Mouse (Mus musculus): ENCODE measurements around the gene Dapk1. TPM values are rescaled to one million over a fixed set of nuclear protein-coding genes. Genes with fewer than 3 reads are reported as not detected.

Gene Dapk1
- polyA plus RNA-seq, 1 experiment: 12.0 TPM

DNA sequence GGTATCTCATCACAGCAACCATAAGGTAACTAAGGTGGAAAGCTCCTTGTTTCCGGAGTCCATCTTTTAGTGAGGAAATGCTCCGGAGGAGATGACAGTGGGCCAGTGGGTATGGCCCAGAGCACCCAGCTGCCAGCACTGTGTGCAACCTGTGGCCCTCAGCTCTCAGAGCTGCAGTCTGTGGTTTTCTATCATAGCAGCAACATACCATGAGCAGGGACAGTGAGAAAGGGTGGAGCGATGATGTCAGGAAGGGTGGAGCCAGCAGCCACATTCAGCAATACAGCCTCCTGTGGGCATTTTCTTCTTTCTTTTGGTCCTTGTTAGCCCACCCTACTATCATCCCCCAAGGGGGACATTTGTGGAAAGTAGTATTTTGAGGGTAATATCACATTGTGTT is 90.2 kb downstream of the Dapk1 start:
- Histone ChIP-seq H3K4me3 (replicated peaks; ENCODE audit: control insufficient read depth, low read depth, low read length) (no peak overlapping the region), H3K27ac (ENCODE audit: control insufficient read depth, insufficient read depth, low read depth, low read length, poor library complexity) (no peak overlapping the region), H3K4me1 (ENCODE audit: control insufficient read depth, insufficient read depth, low read length) (no peaks in the 10 kb centered on the region)
- TF ChIP-seq POLR2A (IDR thresholded peaks at IDR 0.05; ENCODE audit: borderline replicate concordance, control insufficient read depth, low read depth, low read length) (no peak), CTCF (IDR thresholded peaks at IDR 0.05; ENCODE audit: control insufficient read depth, insufficient read depth, low read length) (no peak)
- WGBS: 86% methylated on average over 3 of the region's 3 CpGs

DNA sequence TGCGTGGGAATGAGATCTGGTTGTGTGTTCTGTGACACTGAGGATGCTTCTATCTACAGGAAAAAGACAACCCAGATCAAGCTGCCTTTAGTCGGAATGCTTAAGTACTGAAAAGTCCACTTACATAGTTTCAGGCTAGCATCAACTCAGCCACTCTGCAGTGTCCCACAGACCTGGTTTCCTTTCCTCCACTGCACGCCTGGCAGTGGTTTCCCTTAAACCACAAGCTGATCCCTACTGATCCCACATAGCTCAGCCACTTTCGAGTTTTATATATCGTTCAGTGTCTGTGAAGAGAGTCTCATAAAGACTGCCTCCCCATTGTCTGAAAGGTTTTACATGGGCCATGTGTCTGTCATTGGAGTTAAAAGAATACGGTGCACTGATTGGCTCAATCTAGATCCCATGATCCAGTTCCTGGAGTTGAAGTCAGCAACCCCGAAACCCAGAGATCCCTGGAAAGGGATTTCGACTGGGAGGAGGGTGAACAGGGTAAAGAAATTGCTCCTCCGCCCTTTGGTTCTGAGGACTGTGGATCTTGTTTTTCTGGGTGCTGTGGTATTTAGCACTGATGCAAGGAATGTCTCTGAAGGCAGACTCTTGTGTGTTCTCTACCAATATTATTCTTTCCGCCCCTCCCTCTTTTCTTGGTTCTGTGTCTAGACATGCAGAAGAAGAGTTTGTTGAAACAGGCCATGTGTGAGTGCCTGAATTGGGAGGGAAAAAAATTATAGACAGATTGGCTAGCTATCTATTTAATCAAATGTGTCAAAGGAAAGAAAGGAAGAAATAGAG is 93.6 kb downstream of the Dapk1 start:
- no peak overlapping the region for H3K4me3 ChIP-seq (replicated peaks; ENCODE audit: control insufficient read depth, low read depth, low read length)
- WGBS: 47% methylated on average over 10 of the region's 10 CpGs
- H3K27ac ChIP-seq (ENCODE audit: control insufficient read depth, insufficient read depth, low read depth, low read length, poor library complexity): no peak overlapping the region
- H3K4me1 ChIP-seq (ENCODE audit: control insufficient read depth, insufficient read depth, low read length): no peaks in the 10 kb centered on the region
- TF ChIP-seq CTCF (IDR thresholded peaks at IDR 0.05; ENCODE audit: control insufficient read depth, insufficient read depth, low read length): no peak
- no peak for TF ChIP-seq POLR2A (IDR thresholded peaks at IDR 0.05; ENCODE audit: borderline replicate concordance, control insufficient read depth, low read depth, low read length)

DNA sequence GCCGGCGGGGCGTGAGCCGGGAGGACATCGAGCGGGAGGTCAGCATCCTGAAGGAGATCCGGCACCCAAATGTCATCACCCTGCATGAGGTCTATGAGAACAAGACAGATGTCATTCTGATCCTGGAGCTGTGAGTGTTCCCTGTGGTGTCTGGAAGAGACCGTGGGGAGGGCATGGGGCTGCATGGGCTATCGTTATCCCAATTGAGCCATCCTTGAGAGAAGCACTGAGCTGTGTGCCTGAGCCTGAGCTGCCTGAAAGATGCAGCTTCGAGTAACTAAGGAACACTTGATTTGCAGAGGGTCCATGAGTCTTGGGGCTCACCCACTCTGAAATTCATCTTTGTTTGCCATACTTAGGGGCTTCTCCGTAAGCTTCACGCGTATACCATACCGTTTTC is 94.6 kb downstream of the Dapk1 start:
- Histone ChIP-seq H3K4me1 (ENCODE audit: control insufficient read depth, insufficient read depth, low read length) (no peaks in the 10 kb centered on the region), H3K4me3 (replicated peaks; ENCODE audit: control insufficient read depth, low read depth, low read length) (no peak overlapping the region), H3K27ac (ENCODE audit: control insufficient read depth, insufficient read depth, low read depth, low read length, poor library complexity) (no peak overlapping the region)
- WGBS: 89% methylated on average over 14 of the region's 14 CpGs
- TF ChIP-seq CTCF (IDR thresholded peaks at IDR 0.05; ENCODE audit: control insufficient read depth, insufficient read depth, low read length): no peak
- no peak for TF ChIP-seq POLR2A (IDR thresholded peaks at IDR 0.05; ENCODE audit: borderline replicate concordance, control insufficient read depth, low read depth, low read length)

DNA sequence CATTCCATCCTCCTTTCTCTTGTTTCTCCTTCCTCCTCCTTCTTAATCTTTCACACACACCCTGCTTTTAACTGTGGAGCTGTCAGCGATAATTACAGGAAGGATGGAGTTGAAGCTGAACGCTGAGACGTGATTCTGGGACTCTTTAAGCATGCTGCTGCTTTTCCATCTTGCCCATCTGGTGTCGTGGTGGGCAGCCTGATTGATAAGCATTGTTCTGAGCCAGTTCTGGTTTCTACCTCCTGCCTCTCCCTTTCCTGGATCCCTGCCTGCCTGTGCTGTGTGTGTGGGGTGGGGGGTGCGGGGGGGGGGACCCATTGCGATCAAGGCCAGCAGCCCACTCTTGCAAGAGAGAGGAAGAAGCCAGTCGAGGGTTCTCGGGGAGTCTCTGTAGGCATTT is 95.0 kb downstream of the Dapk1 start:
- Histone ChIP-seq H3K4me3 (replicated peaks; ENCODE audit: control insufficient read depth, low read depth, low read length) (no peak overlapping the region), H3K27ac (ENCODE audit: control insufficient read depth, insufficient read depth, low read depth, low read length, poor library complexity) (no peak overlapping the region), H3K4me1 (ENCODE audit: control insufficient read depth, insufficient read depth, low read length) (no peaks in the 10 kb centered on the region)
- WGBS: 68% methylated on average over 8 of the region's 8 CpGs
- TF ChIP-seq POLR2A (IDR thresholded peaks at IDR 0.05; ENCODE audit: borderline replicate concordance, control insufficient read depth, low read depth, low read length) (no peak), CTCF (IDR thresholded peaks at IDR 0.05; ENCODE audit: control insufficient read depth, insufficient read depth, low read length) (no peak)

DNA sequence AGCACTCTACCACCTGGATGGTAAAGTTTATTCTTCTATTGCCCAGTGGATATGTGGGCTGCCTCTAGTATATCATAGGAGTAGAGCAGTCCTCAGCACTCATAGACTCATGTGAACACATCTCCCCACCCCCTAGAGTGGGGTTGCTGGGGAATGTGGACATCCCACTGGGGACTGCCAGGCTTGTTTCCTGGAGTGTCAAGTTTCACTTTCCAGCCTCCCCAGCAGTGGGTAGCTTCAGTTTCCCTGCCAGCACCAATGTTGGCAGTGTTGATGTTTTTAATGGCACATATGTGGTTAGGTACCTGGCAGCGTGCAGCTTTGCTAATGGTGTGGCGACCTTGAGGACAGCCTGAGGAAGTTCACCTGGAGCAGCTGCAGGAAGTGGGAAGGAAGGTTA is 96.3 kb downstream of the Dapk1 start:
- H3K4me1 ChIP-seq (ENCODE audit: control insufficient read depth, insufficient read depth, low read length): no peaks in the 10 kb centered on the region
- WGBS: 66% methylated on average over 2 of the region's 2 CpGs
- no peak overlapping the region for H3K27ac ChIP-seq (ENCODE audit: control insufficient read depth, insufficient read depth, low read depth, low read length, poor library complexity)
- TF ChIP-seq CTCF (IDR thresholded peaks at IDR 0.05; ENCODE audit: control insufficient read depth, insufficient read depth, low read length): no peak
- no peak for TF ChIP-seq POLR2A (IDR thresholded peaks at IDR 0.05; ENCODE audit: borderline replicate concordance, control insufficient read depth, low read depth, low read length)
- H3K4me3 ChIP-seq (replicated peaks; ENCODE audit: control insufficient read depth, low read depth, low read length): no peak overlapping the region

DNA sequence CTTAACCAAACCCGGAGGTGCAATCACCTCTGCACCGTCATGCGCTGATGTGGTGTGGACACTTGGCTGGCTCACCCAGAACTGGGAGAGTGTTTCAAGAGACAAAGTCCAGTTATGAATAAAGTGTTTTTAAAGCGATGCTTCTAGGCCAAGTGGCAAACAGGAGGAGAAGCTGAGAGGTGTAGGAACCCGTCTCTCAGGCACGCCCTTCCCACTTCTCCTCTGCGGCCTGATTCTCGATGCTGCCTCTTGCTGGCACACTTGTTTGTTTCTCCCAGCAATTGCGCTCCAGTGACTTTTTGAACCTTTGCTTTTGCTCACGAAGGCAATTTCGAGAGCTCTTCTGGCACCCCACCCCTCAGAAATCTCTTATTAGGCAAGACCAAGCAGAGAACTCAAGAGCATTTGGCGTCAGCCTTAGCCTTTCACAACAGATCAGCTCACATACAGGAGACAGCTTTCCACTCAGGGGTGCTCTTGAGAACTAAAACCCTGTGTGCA is 100.0 kb downstream of the Dapk1 start:
- no peak for TF ChIP-seq CTCF (IDR thresholded peaks at IDR 0.05; ENCODE audit: control insufficient read depth, insufficient read depth, low read length)
- TF ChIP-seq POLR2A (IDR thresholded peaks at IDR 0.05; ENCODE audit: borderline replicate concordance, control insufficient read depth, low read depth, low read length): no peak
- WGBS: 90% methylated on average over 12 of the region's 12 CpGs
- no peak overlapping the region for H3K4me3 ChIP-seq (replicated peaks; ENCODE audit: control insufficient read depth, low read depth, low read length)
- H3K4me1 ChIP-seq (ENCODE audit: control insufficient read depth, insufficient read depth, low read length): no peaks in the 10 kb centered on the region
- H3K27ac ChIP-seq (ENCODE audit: control insufficient read depth, insufficient read depth, low read depth, low read length, poor library complexity): no peak overlapping the region

DNA sequence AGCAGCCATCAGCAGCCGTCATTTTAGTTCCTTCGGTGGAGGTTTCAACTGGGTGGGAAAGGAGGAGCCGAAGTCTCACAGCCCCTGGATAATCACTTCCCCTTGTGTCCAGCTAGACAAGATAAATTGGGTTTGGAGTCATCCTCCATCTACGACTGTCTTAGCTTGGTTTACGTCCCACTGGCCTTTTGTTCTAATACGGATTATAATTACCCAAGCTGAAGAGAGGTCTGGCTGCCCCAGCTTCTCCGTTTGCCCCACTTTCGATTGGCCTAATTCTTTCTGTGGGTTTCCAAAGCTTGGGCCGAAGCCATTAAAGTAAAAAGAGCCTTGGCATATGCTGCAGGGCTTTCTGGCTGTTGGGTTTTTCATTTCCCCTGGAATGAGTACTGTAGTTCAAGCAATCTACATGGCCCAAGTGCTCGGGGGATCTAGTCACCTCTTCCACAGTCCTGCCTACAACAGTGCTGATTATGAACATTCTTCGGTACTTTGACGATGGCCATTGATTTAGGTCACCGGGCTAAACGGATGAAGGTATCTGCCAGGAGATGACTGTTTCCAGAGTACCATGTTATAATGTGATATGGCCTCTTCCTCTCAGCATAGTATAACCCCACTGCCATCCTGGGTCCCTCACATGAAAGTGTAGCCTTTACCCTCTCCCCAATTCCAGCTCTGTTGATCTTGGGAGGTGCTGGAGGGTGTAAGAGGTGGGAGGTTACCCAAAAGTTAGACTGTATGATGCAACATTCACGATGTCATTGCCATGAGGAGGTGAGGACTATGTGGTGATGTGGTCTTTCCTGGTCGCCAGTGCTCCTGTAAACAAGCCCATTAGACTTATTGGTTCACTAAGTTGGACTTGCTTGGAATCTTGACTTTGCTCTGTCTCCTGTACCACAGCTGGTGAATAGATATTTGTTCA is 106.1 kb downstream of the Dapk1 start:
- TF ChIP-seq POLR2A (IDR thresholded peaks at IDR 0.05; ENCODE audit: borderline replicate concordance, control insufficient read depth, low read depth, low read length): no peak
- WGBS: 84% methylated on average over 16 of the region's 16 CpGs
- H3K4me1 ChIP-seq (ENCODE audit: control insufficient read depth, insufficient read depth, low read length): no peaks in the 10 kb centered on the region
- no peak overlapping the region for H3K27ac ChIP-seq (ENCODE audit: control insufficient read depth, insufficient read depth, low read depth, low read length, poor library complexity)
- no peak overlapping the region for H3K4me3 ChIP-seq (replicated peaks; ENCODE audit: control insufficient read depth, low read depth, low read length)

DNA sequence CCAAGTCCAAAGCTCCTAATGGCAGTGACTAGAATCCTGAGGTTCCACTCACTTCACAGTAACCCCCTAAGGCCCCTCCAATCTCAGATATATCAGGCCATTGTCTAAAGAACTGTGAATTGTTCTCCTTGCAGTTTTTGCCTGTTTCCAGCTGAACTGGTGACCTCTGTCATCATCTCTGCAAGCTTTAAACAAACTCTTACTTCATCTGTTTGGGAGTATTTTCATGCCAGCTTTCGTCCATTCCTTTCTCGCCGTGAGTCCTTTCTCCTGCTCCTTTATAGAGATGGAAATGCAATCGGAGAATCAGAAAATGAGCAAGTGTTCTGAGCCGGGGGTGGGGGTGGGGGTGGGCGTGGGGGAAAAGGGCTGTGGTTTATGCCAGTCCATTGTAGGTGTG is 107.4 kb downstream of the Dapk1 start:
- TF ChIP-seq CTCF (IDR thresholded peaks at IDR 0.05; ENCODE audit: control insufficient read depth, insufficient read depth, low read length) (no peak), POLR2A (IDR thresholded peaks at IDR 0.05; ENCODE audit: borderline replicate concordance, control insufficient read depth, low read depth, low read length) (no peak)
- Histone ChIP-seq H3K4me3 (replicated peaks; ENCODE audit: control insufficient read depth, low read depth, low read length) (no peak overlapping the region), H3K4me1 (ENCODE audit: control insufficient read depth, insufficient read depth, low read length) (no peaks in the 10 kb centered on the region), H3K27ac (ENCODE audit: control insufficient read depth, insufficient read depth, low read depth, low read length, poor library complexity) (no peak overlapping the region)
- 87% methylated on average over 6 of the region's 6 CpGs for WGBS
